Comparison of ENCODE assay signal across 16 mouse cellular contexts in genomic region chr1:72009270-72009928, GRCm38 (mm10).
DNase-seq lines count a peak whose midpoint lies in the region; ATAC-seq and TF ChIP-seq lines count a peak whose summit lies in the region.
"Had no signal": no experiment of that assay in that cellular context is flagged by ENCODE, and none has a peak within 500 bp of the region (broad histone marks: within the 10 kb centered on the region; RNA-seq: fewer than 3 reads in every experiment).

No protein-coding gene starts in this region.

- peaks cover 38% of the 10 kb centered on the region for H3K4me1 ChIP-seq in heart, embryonic 13.5 days
- peaks cover 4% of the 10 kb centered on the region for H3K4me1 ChIP-seq in liver, embryonic 16.5 days (ENCODE audit: control insufficient read depth, low read depth, low read length)
- H3K4me1 ChIP-seq in hindbrain, embryonic 14.5 days (replicated peaks; ENCODE audit: control insufficient read depth, insufficient read depth, low read length): no peaks in the 10 kb centered on the region

- TF ChIP-seq CTCF in layer of hippocampus, adult 2 months (conservative IDR thresholded peaks at IDR 0.05): no peak

- no peaks in the 10 kb centered on the region for H3K27me3 ChIP-seq in heart, embryonic 13.5 days (replicated peaks)
- no peaks in the 10 kb centered on the region for H3K27me3 ChIP-seq in liver, embryonic 16.5 days (ENCODE audit: control insufficient read depth, insufficient read depth, low read depth, low read length)
- H3K27me3 ChIP-seq in hindbrain, embryonic 14.5 days (ENCODE audit: control insufficient read depth, insufficient read depth, low read length): no peaks in the 10 kb centered on the region
- H3K27me3 ChIP-seq: forebrain, embryonic 13.5 days had no signal

- no peak overlapping the region for H3K4me2 ChIP-seq in heart, embryonic 13.5 days
- no peak overlapping the region for H3K4me2 ChIP-seq in liver, embryonic 16.5 days (ENCODE audit: low read depth, low read length)
- no peak overlapping the region for H3K4me2 ChIP-seq in hindbrain, embryonic 14.5 days (replicated peaks)
- H3K4me2 ChIP-seq: forebrain, embryonic 13.5 days; limb, embryonic 12.5 days had no signal

- WGBS in heart, embryonic 13.5 days: 18% methylated on average over 7 of the region's 7 CpGs
- WGBS in liver, embryonic 16.5 days (ENCODE audit: insufficient replicate concordance): 15% methylated on average over 7 of the region's 7 CpGs
- 56% methylated on average over 7 of the region's 7 CpGs for whole genome bisulfite sequencing in hindbrain, embryonic 14.5 days

- H3K27ac ChIP-seq in heart, embryonic 13.5 days (replicated peaks): 0 out of 2 replicates have a peak overlapping the region, but pooled peaks have one; percentile 2
- H3K27ac ChIP-seq in layer of hippocampus, adult 2 months: 0 out of 2 replicates have a peak overlapping the region, but pooled peaks have one; percentile 14
- H3K27ac ChIP-seq in liver, embryonic 16.5 days (ENCODE audit: low read length): no peak overlapping the region
- no peak overlapping the region for H3K27ac ChIP-seq in hindbrain, embryonic 14.5 days
- H3K27ac ChIP-seq: forebrain, embryonic 13.5 days; left cerebral cortex, adult 2 months; limb, embryonic 12.5 days had no signal

- no peak overlapping the region for H3K4me3 ChIP-seq in heart, embryonic 13.5 days
- H3K4me3 ChIP-seq in layer of hippocampus, adult 2 months: no peak overlapping the region
- no peak overlapping the region for H3K4me3 ChIP-seq in liver, embryonic 16.5 days (ENCODE audit: low read depth, low read length)
- H3K4me3 ChIP-seq in hindbrain, embryonic 14.5 days (replicated peaks; ENCODE audit: low read length): no peak overlapping the region
- H3K4me3 ChIP-seq: forebrain, embryonic 13.5 days; left cerebral cortex, adult 2 months; limb, embryonic 12.5 days had no signal

- H3K9me3 ChIP-seq in heart, embryonic 13.5 days: no peaks in the 10 kb centered on the region
- no peaks in the 10 kb centered on the region for H3K9me3 ChIP-seq in liver, embryonic 16.5 days (replicated peaks; ENCODE audit: control insufficient read depth, low read length)
- no peaks in the 10 kb centered on the region for H3K9me3 ChIP-seq in hindbrain, embryonic 14.5 days (ENCODE audit: control insufficient read depth, low read length)
- H3K9me3 ChIP-seq: forebrain, embryonic 13.5 days; limb, embryonic 12.5 days had no signal

- ATAC-seq in heart, embryonic 13.5 days (ENCODE audit: extremely low read depth, insufficient number of reproducible peaks, low FRiP score, low TSS enrichment): peak; percentile 40; the same call in 1 of the 2 replicates
- 0 out of 2 replicates have a peak, but pooled peaks have one; percentile 2 for ATAC-seq in liver, embryonic 16.5 days (ENCODE audit: low read depth)
- ATAC-seq in hindbrain, embryonic 14.5 days (ENCODE audit: low FRiP score): no peak
- ATAC-seq: forebrain, embryonic 13.5 days; lung, postnatal 0 days had no signal

- no peaks in the 10 kb centered on the region for H3K36me3 ChIP-seq in heart, embryonic 13.5 days
- H3K36me3 ChIP-seq in liver, embryonic 16.5 days (ENCODE audit: control insufficient read depth, insufficient read depth): no peaks in the 10 kb centered on the region
- no peaks in the 10 kb centered on the region for H3K36me3 ChIP-seq in hindbrain, embryonic 14.5 days (replicated peaks; ENCODE audit: control insufficient read depth, insufficient read depth)
- H3K36me3 ChIP-seq: limb, embryonic 12.5 days had no signal

- H3K9ac ChIP-seq in heart, embryonic 13.5 days: no peak overlapping the region
- no peak overlapping the region for H3K9ac ChIP-seq in liver, embryonic 16.5 days (ENCODE audit: low read depth, low read length)
- H3K9ac ChIP-seq in hindbrain, embryonic 14.5 days: no peak overlapping the region
- H3K9ac ChIP-seq: forebrain, embryonic 13.5 days; limb, embryonic 12.5 days had no signal

- DNase-seq in heart, adult 8-10 months (ENCODE audit: low spot score): no peak
- no peak for DNase-seq in layer of hippocampus, adult 2 months (ENCODE audit: low spot score in 2 of 2)
- DNase-seq in layer of hippocampus, adult 9-11 months: no peak
- DNase-seq in ZHBTc4 (ENCODE audit: low read depth, low spot score): peak; percentile 41
- DNase-seq in embryo, embryonic 11 days: no peak
- DNase-seq in hindbrain, embryonic 14.5 days (ENCODE audit: low spot score): no peak
- DNase-seq: adrenal gland, postnatal 25 days; cerebellum, adult 8-10 months; right cerebral cortex, postnatal 4 days; thymus, adult 18-20 months had no signal

Comparison
In these comparisons a context has a peak if more than half of its experiments do, and no peak if none do; other contexts are left out.
1. H3K27ac ChIP-seq: peak in heart, embryonic 13.5 days (single experiment) and layer of hippocampus, adult 2 months (single experiment); none in liver, embryonic 16.5 days (single experiment) and hindbrain, embryonic 14.5 days (single experiment).